In the genomic region with DNA sequence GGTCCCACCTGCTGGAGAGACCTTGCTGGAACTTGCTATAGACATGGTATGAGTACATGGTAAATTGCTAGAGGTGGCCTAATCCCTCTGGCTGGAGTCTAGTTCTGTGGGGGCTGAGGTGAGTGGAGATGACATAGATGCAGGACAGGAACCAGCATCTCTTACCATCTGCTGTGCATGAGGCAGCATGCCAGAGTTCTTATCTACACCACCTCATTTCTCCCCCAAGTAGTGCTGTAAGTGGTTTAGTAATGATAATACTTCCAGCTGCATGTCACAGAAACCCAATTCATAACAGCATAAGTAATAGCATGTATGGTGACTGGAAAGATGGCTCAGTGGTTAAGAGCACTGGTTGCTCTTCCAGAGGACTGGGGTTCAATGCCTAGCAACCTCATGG, we compare ENCODE assay signal across 13 mouse cellular contexts. TPM values are rescaled to one million over a fixed set of nuclear protein-coding genes. Genes with fewer than 3 reads are reported as not detected.
DNase-seq lines count a peak whose midpoint lies in the region; ATAC-seq and TF ChIP-seq lines count a peak whose summit lies in the region.
"Had no signal": no experiment of that assay in that cellular context is flagged by ENCODE, and none has a peak within 500 bp of the region (broad histone marks: within the 10 kb centered on the region; RNA-seq: fewer than 3 reads in every experiment).

No protein-coding gene starts in this region.

- TF ChIP-seq RAD21 in MEL (IDR thresholded peaks at IDR 0.05; ENCODE audit: low read depth, low read length), result no peak

- no peak overlapping the region for H3K27ac ChIP-seq in heart, embryonic 12.5 days (ENCODE audit: poor library complexity, severe bottlenecking)
- H3K27ac ChIP-seq in MEL (ENCODE audit: control insufficient read depth, low read depth, low read length), result peak overlapping the region; percentile 43; the same call in 1 of the 2 replicates

- H3K4me1 ChIP-seq in heart, embryonic 12.5 days (replicated peaks), result peaks cover 33% of the 10 kb centered on the region
- peaks cover 27 to 49% of the 10 kb centered on the region in 2 experiments for H3K4me1 ChIP-seq in MEL (ENCODE audit: control insufficient read depth in 1 of 2, insufficient read depth in 2 of 2, low read length in 2 of 2)
- peaks cover 96% of the 10 kb centered on the region for H3K4me1 ChIP-seq in megakaryocyte, embryonic 14.5 days

- H3K9me3 ChIP-seq in heart, embryonic 12.5 days (replicated peaks), result no peaks in the 10 kb centered on the region
- no peaks in the 10 kb centered on the region for H3K9me3 ChIP-seq in MEL (replicated peaks; ENCODE audit: insufficient read depth, low read length)
- peaks cover 4% of the 10 kb centered on the region for H3K9me3 ChIP-seq in megakaryocyte, embryonic 14.5 days

- peak; percentile 40; the same call in 1 of the 2 replicates for ATAC-seq in heart, embryonic 12.5 days (ENCODE audit: insufficient number of reproducible peaks, low FRiP score)
- peak; percentile 18 to 19; a peak in 1 of 4 replicates for ATAC-seq in hematopoietic stem cell, adult 5-6 weeks (replicated peaks in 1 of 2; ENCODE audit: insufficient read depth in 1 of 2, low FRiP score in 2 of 2, low TSS enrichment in 1 of 2, low read depth in 1 of 2, poor library complexity in 2 of 2, severe bottlenecking in 2 of 2)
- no peak for ATAC-seq in cerebellum, adult (ENCODE audit: insufficient number of reproducible peaks, low FRiP score, low TSS enrichment)

- TF ChIP-seq POLR2A in MEL (IDR thresholded peaks at IDR 0.05; ENCODE audit: control insufficient read depth in 1 of 2, insufficient read depth in 1 of 2, low read depth in 1 of 2, low read length in 2 of 2, poor library complexity in 1 of 2), result no peak

- peak; percentile 92 to 93 for TF ChIP-seq EP300 in MEL (IDR thresholded peaks at IDR 0.05; ENCODE audit: low read depth in 1 of 2, low read length in 2 of 2)

- peaks cover 10% of the 10 kb centered on the region; the same call in 1 of the 2 replicates for H3K27me3 ChIP-seq in heart, embryonic 12.5 days (replicated peaks)
- H3K27me3 ChIP-seq in MEL (ENCODE audit: control insufficient read depth in 1 of 2, insufficient read depth in 2 of 2, low read length in 2 of 2), result no peaks in the 10 kb centered on the region
- H3K27me3 ChIP-seq in megakaryocyte, embryonic 14.5 days (replicated peaks), result peaks cover 4% of the 10 kb centered on the region

- no peak for DNase-seq in heart, postnatal 4 days
- DNase-seq in MEL (ENCODE audit: low read depth, low spot score), result peak; percentile 91
- no peak for DNase-seq in adrenal gland, adult 2 months
- DNase-seq in urinary bladder, postnatal 36 days (ENCODE audit: low spot score in 2 of 2), result no peak
- DNase-seq: adrenal gland, postnatal 14 days; cerebellum, adult 11-12 months; thymus, postnatal 25 days had no signal

- H3K79me2 ChIP-seq in MEL (ENCODE audit: control insufficient read depth, insufficient read depth, low read length, poor library complexity), result no peaks in the 10 kb centered on the region

- no peak overlapping the region for H3K9ac ChIP-seq in heart, embryonic 12.5 days
- no peak overlapping the region for H3K9ac ChIP-seq in MEL (ENCODE audit: control insufficient read depth, low read depth, low read length, poor library complexity, severe bottlenecking)

- H3K36me3 ChIP-seq in heart, embryonic 12.5 days, result no peaks in the 10 kb centered on the region
- H3K36me3 ChIP-seq in MEL (ENCODE audit: control insufficient read depth in 1 of 2, insufficient read depth in 2 of 2, low read length in 2 of 2), result peaks cover 0 to 31% of the 10 kb centered on the region in 2 experiments; a peak in 2 of 4 replicates
- peaks cover 71% of the 10 kb centered on the region for H3K36me3 ChIP-seq in megakaryocyte, embryonic 14.5 days (replicated peaks; ENCODE audit: low read length)

- no peak for TF ChIP-seq CTCF in MEL (IDR thresholded peaks at IDR 0.05 in 2 of 3, conservative IDR thresholded peaks at IDR 0.05 in 1 of 3; ENCODE audit: control insufficient read depth in 1 of 3, insufficient read depth in 1 of 3, low read depth in 2 of 3, low read length in 3 of 3, poor library complexity in 1 of 3, severe bottlenecking in 1 of 3)

- no peak overlapping the region for H3K4me3 ChIP-seq in heart, embryonic 12.5 days
- no peak overlapping the region for H3K4me3 ChIP-seq in MEL (ENCODE audit: control insufficient read depth in 1 of 2, insufficient read depth in 1 of 2, low read depth in 2 of 2, low read length in 2 of 2)
- peak overlapping the region; percentile 4 for H3K4me3 ChIP-seq in megakaryocyte, embryonic 14.5 days (replicated peaks)
- H3K4me3 ChIP-seq: myocyte had no signal

- no peak overlapping the region for H3K4me2 ChIP-seq in heart, embryonic 12.5 days

TF ChIP-seq in MEL, 35 proteins besides CTCF, POLR2A, EP300 and RAD21 (continues in another document):
- TF ChIP-seq USF2 (IDR thresholded peaks at IDR 0.05; ENCODE audit: borderline replicate concordance in 1 of 2, insufficient read depth in 1 of 2, low read depth in 1 of 2, low read length in 2 of 2), result no peak
- TF ChIP-seq POLR2AphosphoS5 (IDR thresholded peaks at IDR 0.05; ENCODE audit: borderline replicate concordance, low read depth, low read length), result no peak
- TF ChIP-seq NRF1 (IDR thresholded peaks at IDR 0.05; ENCODE audit: insufficient read depth, low read depth, low read length, poor library complexity, severe bottlenecking), result no peak
- peak; percentile 92 for TF ChIP-seq TBP (IDR thresholded peaks at IDR 0.05; ENCODE audit: low read depth, low read length)
- TF ChIP-seq ZC3H11A (IDR thresholded peaks at IDR 0.05; ENCODE audit: low read depth, low read length), result no peak
- TF ChIP-seq GABPA (IDR thresholded peaks at IDR 0.05; ENCODE audit: low read depth, low read length), result no peak
- TF ChIP-seq E2F4 (IDR thresholded peaks at IDR 0.05; ENCODE audit: borderline replicate concordance, low read depth, low read length), result no peak
- TF ChIP-seq POLR2AphosphoS2 (IDR thresholded peaks at IDR 0.05; ENCODE audit: low read length), result no peak
- TF ChIP-seq MAZ (IDR thresholded peaks at IDR 0.05; ENCODE audit: low read depth, low read length), result no peak; the same call in 1 of the 2 replicates
- no peak for TF ChIP-seq KAT2A (conservative IDR thresholded peaks at IDR 0.05; ENCODE audit: low read depth, low read length)
- TF ChIP-seq ZKSCAN1 (IDR thresholded peaks at IDR 0.05; ENCODE audit: low read depth, low read length), result no peak
- TF ChIP-seq MAX (IDR thresholded peaks at IDR 0.05; ENCODE audit: low read length), result no peak
- no peak for TF ChIP-seq CHD1 (IDR thresholded peaks at IDR 0.05; ENCODE audit: low read depth, low read length)
- no peak for TF ChIP-seq HCFC1 (IDR thresholded peaks at IDR 0.05; ENCODE audit: low read depth, low read length)
- TF ChIP-seq TCF12 (IDR thresholded peaks at IDR 0.05; ENCODE audit: low read depth, low read length), result peak; percentile 98
- no peak for TF ChIP-seq MEF2A (IDR thresholded peaks at IDR 0.05; ENCODE audit: extremely low read depth, insufficient replicate concordance, low read depth, low read length, poor library complexity, severe bottlenecking)
- TF ChIP-seq ELF1 (IDR thresholded peaks at IDR 0.05; ENCODE audit: low read depth, low read length), result no peak
- TF ChIP-seq MAFK (IDR thresholded peaks at IDR 0.05; ENCODE audit: borderline replicate concordance, low read depth, low read length), result no peak
- peak; percentile 97 for TF ChIP-seq TAL1 (IDR thresholded peaks at IDR 0.05; ENCODE audit: low read length)
- no peak for TF ChIP-seq JUND (IDR thresholded peaks at IDR 0.05; ENCODE audit: low read depth, low read length)
- peak; percentile 96 for TF ChIP-seq GATA1 (IDR thresholded peaks at IDR 0.05; ENCODE audit: low read depth, low read length)
- TF ChIP-seq SIN3A (IDR thresholded peaks at IDR 0.05; ENCODE audit: low read length), result peak; percentile 91
- TF ChIP-seq NELFE (IDR thresholded peaks at IDR 0.05; ENCODE audit: low read depth, low read length), result no peak
- peak; percentile 65; the same call in 1 of the 2 replicates for TF ChIP-seq BHLHE40 (IDR thresholded peaks at IDR 0.05; ENCODE audit: borderline replicate concordance, low read depth, low read length)
- no peak for TF ChIP-seq UBTF (IDR thresholded peaks at IDR 0.05; ENCODE audit: borderline replicate concordance, insufficient read depth, low read depth, low read length)
- TF ChIP-seq CHD2 (IDR thresholded peaks at IDR 0.05; ENCODE audit: low read length), result no peak
- TF ChIP-seq SMC3 (IDR thresholded peaks at IDR 0.05; ENCODE audit: low read depth, low read length), result no peak
- TF ChIP-seq MXI1 (IDR thresholded peaks at IDR 0.05; ENCODE audit: low read depth, low read length), result no peak
- no peak for TF ChIP-seq ZMIZ1 (IDR thresholded peaks at IDR 0.05; ENCODE audit: low read depth, low read length)
- peak; percentile 99 for TF ChIP-seq ETS1 (IDR thresholded peaks at IDR 0.05; ENCODE audit: low read depth, low read length)

RNA-seq across cellular contexts. Expression of a gene that starts 9.8 kb away (rescaled TPM):
- 0.46 and 0.73 TPM in 2 replicates for polyA plus RNA-seq in heart, embryonic 12.5 days (2016; fragmentation: Nextera tagmentation; extraction: Ambion mirVana)
- total RNA-seq in heart, postnatal 4 days (2021), result 1 to 10 TPM; 1.5 to 2.4 TPM
- 0.27 TPM in 1 of 2 replicates, not detected in the other for total RNA-seq in MEL (2012; rRNA removed)
- 1 to 10 TPM in 1 of 2 experiments, not detected in 1; 1.2 TPM for polyA plus RNA-seq in MEL (2012; ENCODE audit: insufficient read depth in 1 of 2, insufficient read length in 2 of 2, low read depth in 1 of 2, low replicate concordance in 2 of 2, missing spikeins in 1 of 2)
- 14.8 and 30.7 TPM in 2 replicates for total RNA-seq in hematopoietic stem cell, adult 5-6 weeks (2017)
- polyA plus RNA-seq in megakaryocyte, embryonic 14.5 days (2012; ENCODE audit: insufficient read depth, low replicate concordance), result 1.2 TPM in 1 of 2 replicates, not detected in the other
- 1 to 10 TPM in 1 of 2 experiments, under 1 TPM in 1; 0.63 to 1.1 TPM for total RNA-seq in adrenal gland, adult 2 months (2021)
- polyA plus RNA-seq in adrenal gland, adult 2 months (2012; rRNA removed), result 1.1 and 1.4 TPM in 2 replicates

RNA-seq across cellular contexts. Expression of a gene that starts 37.4 kb away (rescaled TPM):
- polyA plus RNA-seq in heart, embryonic 12.5 days (2016; fragmentation: Nextera tagmentation; extraction: Ambion mirVana), result 6.2 and 8.2 TPM in 2 replicates
- total RNA-seq in heart, postnatal 4 days (2021), result 1 to 10 TPM in 1 of 2 experiments, under 1 TPM in 1; 0.64 to 1.1 TPM
- total RNA-seq in MEL (2012; rRNA removed), result 2.4 and 3.9 TPM in 2 replicates
- 10 to 100 TPM in 1 of 2 experiments, not detected in 1; 11.1 TPM for polyA plus RNA-seq in MEL (2012; ENCODE audit: insufficient read depth in 1 of 2, insufficient read length in 2 of 2, low read depth in 1 of 2, low replicate concordance in 2 of 2, missing spikeins in 1 of 2)
- 3.6 and 9.3 TPM in 2 replicates for total RNA-seq in hematopoietic stem cell, adult 5-6 weeks (2017)
- 2,862 and 6,438 TPM in 2 replicates for polyA plus RNA-seq in megakaryocyte, embryonic 14.5 days (2012; ENCODE audit: insufficient read depth, low replicate concordance)
- under 1 TPM in 1 of 2 experiments, not detected in 1; 0.45 TPM for total RNA-seq in adrenal gland, adult 2 months (2021)
- polyA plus RNA-seq in adrenal gland, adult 2 months (2012; rRNA removed), result 0.84 and 1.0 TPM in 2 replicates
- polyA plus RNA-seq: liver, adult 2 months; myocyte had no signal
